Mouse (Mus musculus) adrenal gland, adult 8-10 months (tissue): ENCODE results near the gene Mapkapk2. TPM values are rescaled to one million over a fixed set of nuclear protein-coding genes. Genes with fewer than 3 reads are reported as not detected.

Source experiments
- DNase-seq: peaks from one replicate; pipeline ENCODE4 v3.0.0; 2022
- total RNA-seq, 4 experiments: library from RNA; stranded (reverse); gene quantifications; 2 replicates each; pipeline ENCODE4 v1.2.4; 2022

Gene Mapkapk2
- total RNA-seq, 4 experiments from 2014 or later, result 155 to 174 (median 159) TPM

GRCm38 (mm10) chr1:131019492-131020098 is 78.0 kb downstream of the Mapkapk2 start, which contains the start of gene Il10:
Gene Il10, plus strand, starts transcription at chr1:131019845.
- DNase-seq, result no peak

- DNase-seq, result no peak
Observed at GRCm38 (mm10) chr1:131015879-131016278, 81.7 kb downstream of the Mapkapk2 start.

- DNase-seq, result no peak
Observed at GRCm38 (mm10) chr1:131015281-131015680, 82.3 kb downstream of the Mapkapk2 start.

- no peak for DNase-seq
Observed at GRCm38 (mm10) chr1:131013926-131014325, 83.7 kb downstream of the Mapkapk2 start.

- DNase-seq, result no peak
Observed at GRCm38 (mm10) chr1:131012494-131012893, 85.1 kb downstream of the Mapkapk2 start.

- no peak for DNase-seq
Observed at GRCm38 (mm10) chr1:131010201-131011153, 87.1 kb downstream of the Mapkapk2 start.

- DNase-seq, result no peak
Observed at GRCm38 (mm10) chr1:131006069-131006468, 91.6 kb downstream of the Mapkapk2 start.

Other genes starting within 250 kb of the Mapkapk2 start
- gene Fcmr, start 232.2 kb downstream of the Mapkapk2 start, total RNA-seq, result 1 to 10 TPM in 1 of 4 experiments, under 1 TPM in 3; 0.70 to 1.0 (median 0.77) TPM
- gene Il24, start 210.4 kb downstream of the Mapkapk2 start, total RNA-seq, result not detected
- gene Il20, start 186.4 kb downstream of the Mapkapk2 start, total RNA-seq, result not detected
- gene Il19, start 157.7 kb downstream of the Mapkapk2 start, total RNA-seq, result not detected
- gene Il10, start 78.0 kb downstream of the Mapkapk2 start, total RNA-seq, result under 1 TPM in 1 of 4 experiments, not detected in 3; 0.30 TPM
- gene Dyrk3, start 40.5 kb upstream of the Mapkapk2 start, total RNA-seq, result 1 to 10 TPM; 4.9 to 9.5 (median 6.3) TPM
- gene Eif2d, start 55.4 kb upstream of the Mapkapk2 start, total RNA-seq, result 10 to 100 TPM; 44.9 to 56.7 (median 50.0) TPM
- 10 to 100 TPM; 13.1 to 23.8 (median 20.7) TPM for gene Rassf5, start 147.4 kb upstream of the Mapkapk2 start, total RNA-seq
- gene Ikbke, start 181.8 kb upstream of the Mapkapk2 start, total RNA-seq, result 10 to 100 TPM; 14.1 to 64.0 (median 26.2) TPM